10 mouse cellular contexts compared by ENCODE assay signal in the genomic region with DNA sequence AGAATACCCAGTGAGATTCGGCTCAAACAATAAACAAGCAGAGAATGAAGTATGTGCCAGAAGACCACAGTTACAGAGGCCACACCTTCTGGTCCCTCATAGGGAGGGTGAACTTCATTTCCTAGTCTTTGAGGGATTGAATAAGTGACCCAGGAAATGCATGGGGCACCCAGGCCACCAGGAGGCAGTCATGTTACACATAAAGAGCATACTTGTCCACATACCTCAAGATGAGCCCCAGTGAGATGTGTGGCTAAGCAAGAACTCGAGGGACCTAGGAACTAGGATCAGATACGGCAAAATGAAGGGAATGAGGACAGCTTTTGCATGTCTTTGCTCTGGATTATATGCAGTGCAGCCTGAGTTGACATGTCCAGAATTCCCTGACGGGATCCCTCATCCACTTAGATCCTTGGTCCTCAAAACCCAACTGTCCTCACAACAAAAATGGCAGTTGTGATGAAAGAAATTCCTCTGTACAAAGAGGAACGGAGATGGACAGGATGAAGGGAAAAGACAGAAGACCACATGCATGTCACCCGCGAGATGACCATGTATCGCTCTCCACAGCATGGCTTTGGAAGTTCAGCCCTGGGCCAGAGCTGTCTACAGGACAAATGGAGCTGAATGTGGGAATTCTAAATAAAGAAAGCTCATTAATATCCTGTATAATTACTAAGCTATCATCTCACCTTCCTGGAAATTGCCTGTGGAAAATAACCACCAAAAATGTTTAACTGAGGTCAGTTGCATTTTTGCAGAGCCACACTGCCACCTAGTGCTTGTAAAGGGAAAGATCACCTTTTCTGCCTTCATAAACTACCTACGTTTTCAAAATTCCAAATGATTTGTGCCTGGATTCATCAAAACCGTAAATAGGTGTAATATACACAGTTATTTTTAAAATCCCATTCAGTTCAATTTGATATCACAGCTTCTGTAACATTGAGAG. TPM values are rescaled to one million over a fixed set of nuclear protein-coding genes. Genes with fewer than 3 reads are reported as not detected.
DNase-seq lines count a peak whose midpoint lies in the region; ATAC-seq and TF ChIP-seq lines count a peak whose summit lies in the region.
"Had no signal": no experiment of that assay in that cellular context is flagged by ENCODE, and none has a peak within 500 bp of the region (broad histone marks: within the 10 kb centered on the region; RNA-seq: fewer than 3 reads in every experiment).

No protein-coding gene starts in this region.

- no peak overlapping the region for H3K9ac ChIP-seq in forebrain, embryonic 13.5 days
- H3K9ac ChIP-seq in intestine, embryonic 16.5 days (ENCODE audit: low read depth, low read length) = no peak overlapping the region
- no peak overlapping the region for H3K9ac ChIP-seq in midbrain, embryonic 14.5 days (replicated peaks; ENCODE audit: low read length)
- H3K9ac ChIP-seq: embryonic facial prominence, embryonic 12.5 days; midbrain, embryonic 12.5 days had no signal

- H3K27ac ChIP-seq in forebrain, embryonic 13.5 days = no peak overlapping the region; the same call in 1 of the 2 replicates
- H3K27ac ChIP-seq in intestine, embryonic 16.5 days (ENCODE audit: low read length) = no peak overlapping the region
- H3K27ac ChIP-seq in midbrain, embryonic 14.5 days (replicated peaks; ENCODE audit: low read depth, low read length) = no peak overlapping the region
- H3K27ac ChIP-seq in thymus, adult 2 months (ENCODE audit: control insufficient read depth, insufficient read depth, low read length) = no peak overlapping the region
- H3K27ac ChIP-seq: embryonic facial prominence, embryonic 12.5 days; midbrain, embryonic 12.5 days had no signal

- H3K4me1 ChIP-seq in forebrain, embryonic 13.5 days = no peaks in the 10 kb centered on the region
- H3K4me1 ChIP-seq in intestine, embryonic 16.5 days (ENCODE audit: control insufficient read depth, insufficient read depth, low read length) = 0 out of 2 replicates have a peak, but pooled peaks cover 3% of the 10 kb centered on the region
- no peaks in the 10 kb centered on the region for H3K4me1 ChIP-seq in midbrain, embryonic 14.5 days (ENCODE audit: control insufficient read depth, insufficient read depth, low read length)
- no peaks in the 10 kb centered on the region for H3K4me1 ChIP-seq in thymus, adult 2 months (replicated peaks; ENCODE audit: control insufficient read depth, insufficient read depth, low read length)
- H3K4me1 ChIP-seq: embryonic facial prominence, embryonic 12.5 days; midbrain, embryonic 12.5 days had no signal

- ATAC-seq in forebrain, embryonic 13.5 days = peak; percentile 55
- ATAC-seq in intestine, embryonic 16.5 days = peak; percentile 38; the same call in 1 of the 2 replicates
- peak; percentile 43; the same call in 1 of the 2 replicates for ATAC-seq in midbrain, embryonic 14.5 days (ENCODE audit: low FRiP score, low TSS enrichment)

- peak; percentile 48 for DNase-seq in ovary, postnatal 14 days (ENCODE audit: low spot score)
- DNase-seq in ovary, postnatal 10 days (ENCODE audit: low spot score) = no peak
- peak; percentile 83 for DNase-seq in brain, adult 2 months (ENCODE audit: low read depth, low spot score)
- peak; percentile 45 to 69 for DNase-seq in left cerebral cortex, adult 8-10 months (ENCODE audit: low spot score in 2 of 2)
- DNase-seq in midbrain, embryonic 14.5 days = peak; percentile 84
- peak; percentile 47 for DNase-seq in thymus, adult 2 months

- TF ChIP-seq CTCF in thymus, adult 2 months (IDR thresholded peaks at IDR 0.05; ENCODE audit: borderline replicate concordance, control insufficient read depth, extremely low read depth, insufficient read depth, low read length, poor library complexity) = no peak

- no peak for TF ChIP-seq POLR2A in thymus, adult 2 months (IDR thresholded peaks at IDR 0.05; ENCODE audit: control insufficient read depth, extremely low read depth, insufficient read depth, low read length, poor library complexity)

- H3K4me2 ChIP-seq in forebrain, embryonic 13.5 days = no peak overlapping the region
- H3K4me2 ChIP-seq in intestine, embryonic 16.5 days (ENCODE audit: low read depth, low read length) = no peak overlapping the region
- H3K4me2 ChIP-seq in midbrain, embryonic 14.5 days (ENCODE audit: low read length) = no peak overlapping the region
- H3K4me2 ChIP-seq: embryonic facial prominence, embryonic 12.5 days; midbrain, embryonic 12.5 days had no signal

- no peaks in the 10 kb centered on the region for H3K9me3 ChIP-seq in forebrain, embryonic 13.5 days (replicated peaks)
- no peaks in the 10 kb centered on the region for H3K9me3 ChIP-seq in intestine, embryonic 16.5 days (ENCODE audit: control insufficient read depth, low read length)
- H3K9me3 ChIP-seq in midbrain, embryonic 14.5 days (ENCODE audit: control insufficient read depth, low read length) = no peaks in the 10 kb centered on the region
- H3K9me3 ChIP-seq: embryonic facial prominence, embryonic 12.5 days; midbrain, embryonic 12.5 days had no signal

- no peak overlapping the region for H3K4me3 ChIP-seq in forebrain, embryonic 13.5 days
- no peak overlapping the region for H3K4me3 ChIP-seq in intestine, embryonic 16.5 days (ENCODE audit: low read length)
- H3K4me3 ChIP-seq in midbrain, embryonic 14.5 days (replicated peaks; ENCODE audit: low read depth, low read length) = no peak overlapping the region
- no peak overlapping the region for H3K4me3 ChIP-seq in thymus, adult 2 months (ENCODE audit: control insufficient read depth, insufficient read depth, low read length)
- H3K4me3 ChIP-seq: embryonic facial prominence, embryonic 12.5 days; midbrain, embryonic 12.5 days had no signal

- H3K27me3 ChIP-seq in forebrain, embryonic 13.5 days = no peaks in the 10 kb centered on the region
- no peaks in the 10 kb centered on the region for H3K27me3 ChIP-seq in intestine, embryonic 16.5 days (replicated peaks; ENCODE audit: control insufficient read depth, insufficient read depth, low read length)
- H3K27me3 ChIP-seq in midbrain, embryonic 14.5 days (ENCODE audit: control insufficient read depth, insufficient read depth, low read length) = no peaks in the 10 kb centered on the region
- H3K27me3 ChIP-seq in thymus, adult 2 months (ENCODE audit: control insufficient read depth, insufficient read depth, low read length) = no peaks in the 10 kb centered on the region
- H3K27me3 ChIP-seq: embryonic facial prominence, embryonic 12.5 days; midbrain, embryonic 12.5 days had no signal

- WGBS in forebrain, embryonic 13.5 days = 78% methylated on average over 10 of the region's 10 CpGs
- WGBS in intestine, embryonic 16.5 days = 61% methylated on average over 10 of the region's 10 CpGs
- 74% methylated on average over 10 of the region's 10 CpGs for WGBS in midbrain, embryonic 14.5 days
- whole genome bisulfite sequencing in thymus, adult 2 months = 56% methylated on average over 10 of the region's 10 CpGs

- peaks cover 61% of the 10 kb centered on the region for H3K36me3 ChIP-seq in forebrain, embryonic 13.5 days (ENCODE audit: poor library complexity, severe bottlenecking)
- H3K36me3 ChIP-seq in intestine, embryonic 16.5 days (ENCODE audit: control insufficient read depth, insufficient read depth, low read length) = no peaks in the 10 kb centered on the region
- peaks cover 42% of the 10 kb centered on the region for H3K36me3 ChIP-seq in midbrain, embryonic 14.5 days (ENCODE audit: control insufficient read depth, insufficient read depth, low read length)
- no peaks in the 10 kb centered on the region for H3K36me3 ChIP-seq in thymus, adult 2 months (ENCODE audit: control insufficient read depth, insufficient read depth, low read length)

RNA-seq across cellular contexts. Expression of gene Arnt2, which starts 54.1 kb away (rescaled TPM):
- polyA plus RNA-seq in forebrain, embryonic 13.5 days (2015; fragmentation: Nextera tagmentation; extraction: Ambion mirVana) = 46.4 and 55.0 TPM in 2 replicates
- polyA plus RNA-seq in intestine, embryonic 16.5 days (2015; fragmentation: Nextera tagmentation; extraction: Ambion mirVana) = 1.9 and 2.4 TPM in 2 replicates
- 100 to 1,000 TPM; 205 to 240 (median 236) TPM for total RNA-seq in left cerebral cortex, adult 8-10 months (2022)
- 75.7 and 82.1 TPM in 2 replicates for polyA plus RNA-seq in midbrain, embryonic 14.5 days (2014; fragmentation: Nextera tagmentation; extraction: Ambion mirVana)
- polyA plus RNA-seq in thymus, adult 2 months (2012; rRNA removed) = 1.7 and 1.9 TPM in 2 replicates

Comparison
In these comparisons a context has a peak if more than half of its experiments do, and no peak if none do; other contexts are left out.
1. RNA of gene Arnt2, which starts 54.1 kb away (polyA plus RNA-seq): 75.7 to 82.1 TPM in midbrain, embryonic 14.5 days and 46.4 to 55.0 TPM in forebrain, embryonic 13.5 days; 1.9 to 2.4 TPM in intestine, embryonic 16.5 days and 1.7 to 1.9 TPM in thymus, adult 2 months; every median in the first group is over 10 times any median in the second.
2. Peak in every context shown above with its lines, with median percentiles within 50 percentile points of each other: ATAC-seq.